Mouse (Mus musculus) myocyte (in vitro differentiated cells): ENCODE data around the gene Ctxn1.

Experiments used
- POLR2A ChIP-seq: IDR thresholded peaks from one replicate; pipeline ENCODE4 v1.6.1; 2011; ENCODE audit warnings: low read depth, mild to moderate bottlenecking, control low read depth, moderate library complexity; ENCODE audit not compliant: insufficient read length
- TCF3 ChIP-seq: IDR thresholded peaks from one replicate; pipeline ENCODE4 v1.6.1; 2011; ENCODE audit warnings: low read depth, control low read depth; ENCODE audit not compliant: insufficient read length

DNA sequence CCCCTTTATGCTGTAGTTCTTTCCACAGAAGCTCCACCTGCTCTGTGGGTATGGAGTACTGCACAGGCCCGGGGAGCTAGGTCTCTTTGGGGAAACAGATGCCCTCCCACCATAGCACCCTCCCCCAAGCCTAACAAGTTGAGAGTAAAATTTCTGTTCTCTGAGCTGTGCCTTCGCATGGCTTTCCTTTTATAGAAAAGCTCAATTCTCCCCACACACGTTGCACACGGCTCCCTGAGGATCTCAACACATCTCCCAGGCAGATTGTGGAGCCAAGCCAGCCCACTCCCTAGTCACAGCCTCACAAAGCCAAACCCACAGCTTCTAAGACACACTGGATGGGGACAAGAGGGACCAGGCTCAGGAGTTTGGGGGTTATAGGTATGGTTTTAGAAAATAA, 2.2 kb downstream of the Ctxn1 start:
- no peak for TF ChIP-seq TCF3
- no peak for TF ChIP-seq POLR2A
